Mouse (Mus musculus) heart, adult 2 months (tissue): Measurements from ENCODE around the gene Mon1b. TPM values are rescaled to one million over a fixed set of nuclear protein-coding genes. Genes with fewer than 3 reads are reported as not detected.

Source experiments
- DNase-seq, 2 experiments: peaks; one replicate each; pipeline ENCODE4 v3.0.0; 2021
- H3K27ac ChIP-seq: fragments of 200-600 bp; 2 replicates; pipeline ENCODE4 v1.8.1; 2022
- H3K27me3 ChIP-seq: fragments of 200-500 bp; 2 replicates; pipeline ENCODE4 v1.6.1; 2012; ENCODE audit warnings: mild to moderate bottlenecking, low read length, inconsistent platforms, mixed read lengths; ENCODE audit not compliant: control insufficient read depth, insufficient read depth
- H3K36me3 ChIP-seq: fragments of 200-500 bp; 2 replicates; pipeline ENCODE4 v1.6.1; 2012; ENCODE audit warnings: low read length, inconsistent platforms; ENCODE audit not compliant: control insufficient read depth, insufficient read depth
- H3K4me1 ChIP-seq: fragments of 200-500 bp; 2 replicates; pipeline ENCODE4 v1.6.1; 2011; ENCODE audit warnings: low read length; ENCODE audit not compliant: control insufficient read depth, insufficient read depth
- H3K4me3 ChIP-seq: fragments of 200-600 bp; 2 replicates; pipeline ENCODE4 v1.8.1; 2022
- H3K79me2 ChIP-seq: fragments of 200-500 bp; replicated peaks from 2 replicates; pipeline ENCODE4 v1.6.1; 2012; ENCODE audit warnings: mild to moderate bottlenecking, inconsistent platforms, low read length, moderate library complexity, mixed read lengths; ENCODE audit not compliant: control insufficient read depth, insufficient read depth
- H3K9ac ChIP-seq: fragments of 200-500 bp; 2 replicates; pipeline ENCODE4 v1.6.1; 2012; ENCODE audit warnings: low read depth, mild to moderate bottlenecking, control low read depth, inconsistent platforms, low read length, mixed read lengths
- CTCF ChIP-seq: fragments of 200-600 bp; IDR thresholded peaks from 2 replicates; pipeline ENCODE4 v1.8.1; 2022; ENCODE audit warnings: antibody characterized with exemption, mild to moderate bottlenecking, moderate library complexity
- EP300 ChIP-seq: fragments of 200-500 bp; IDR thresholded peaks from 2 replicates; pipeline ENCODE4 v1.6.1; 2011; ENCODE audit warnings: low read depth, low read length, control low read depth; ENCODE audit not compliant: insufficient read depth
- POLR2A ChIP-seq: fragments of 200-500 bp; IDR thresholded peaks from 2 replicates; pipeline ENCODE4 v1.6.1; 2011; ENCODE audit warnings: mild to moderate bottlenecking, low read depth, low read length, control low read depth; ENCODE audit not compliant: insufficient read depth
- WGBS: fragments of 180-500 bp; shearing (Covaris S2); methylation state at CpG from one replicate; pipeline ENCODE4 v1.1.7; 2018; 5-methylcytosine and 5-hydroxymethylcytosine counted together
- intact Hi-C: fragments of 180-260 bp; cut with DNase I; formaldehyde crosslinking; loops from one replicate; pipeline ENCODE4 v1.15.1; 2025
- polyA plus RNA-seq: library from polyadenylated mRNA; depleted of rRNA; stranded (reverse); fragments of >200 nt; gene quantifications from 2 replicates; pipeline ENCODE4 v1.2.3, GENCODE M21; 2012
- total RNA-seq, 2 experiments: library from RNA; stranded (reverse); gene quantifications; 2 replicates each; pipeline ENCODE4 v1.2.3; 2021

The Mon1b gene
- total and polyA plus RNA-seq, 3 experiments, result 3.3 to 6.6 (median 6.2) TPM

DNA sequence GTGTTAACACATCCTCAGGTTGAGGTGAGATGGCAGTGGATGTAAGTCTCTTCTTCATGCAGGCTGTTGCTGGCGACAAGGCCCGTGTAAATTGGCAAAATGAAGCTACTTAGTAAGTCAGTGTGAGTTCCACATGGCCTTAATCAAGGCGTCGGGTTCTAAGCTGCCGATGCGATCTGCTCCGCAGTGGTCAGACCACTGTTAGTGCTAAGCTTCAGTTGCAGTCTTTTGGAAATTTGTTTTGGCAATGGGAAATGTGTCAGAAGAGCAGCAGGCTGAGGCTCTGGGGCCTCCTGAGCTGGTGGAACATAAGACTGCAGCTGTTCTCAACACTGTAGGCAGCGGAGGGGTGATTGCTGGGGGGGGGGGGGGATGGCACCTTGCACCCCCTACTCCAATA lies 30.6 kb downstream of the Mon1b start:
- no peaks in the 10 kb centered on the region for H3K4me1 ChIP-seq
- DNase-seq, result no peak
- no peak overlapping the region for H3K27ac ChIP-seq
- WGBS, result 70% methylated on average over 8 of the region's 8 CpGs
- TF ChIP-seq EP300, result no peak
- no peak for TF ChIP-seq POLR2A
- no peak for TF ChIP-seq CTCF
- no peaks in the 10 kb centered on the region for H3K79me2 ChIP-seq
- H3K27me3 ChIP-seq, result no peaks in the 10 kb centered on the region
- intact Hi-C loops, result loop anchor here (2.0 to 10.0 kb wide), 4 partner anchors 189 to 769 kb away; partner anchors contain the start of gene Wwox
- H3K36me3 ChIP-seq, result no peaks in the 10 kb centered on the region
- H3K9ac ChIP-seq, result no peak overlapping the region
- H3K4me3 ChIP-seq, result no peak overlapping the region

GRCm38 (mm10) chr8:113666714-113667432 lies 31.5 kb downstream of the Mon1b start:
- no peaks in the 10 kb centered on the region for H3K79me2 ChIP-seq
- no peaks in the 10 kb centered on the region for H3K36me3 ChIP-seq
- no peak overlapping the region for H3K4me3 ChIP-seq
- H3K9ac ChIP-seq, result no peak overlapping the region
- no peak for DNase-seq
- no peak for TF ChIP-seq CTCF
- no peak for TF ChIP-seq EP300
- TF ChIP-seq POLR2A, result no peak
- H3K4me1 ChIP-seq, result no peaks in the 10 kb centered on the region
- no peak overlapping the region for H3K27ac ChIP-seq
- intact Hi-C loops, result loop anchor here (10.0 kb wide), 2 partner anchors 188 to 768 kb away; partner anchors contain the start of gene Wwox
- no peaks in the 10 kb centered on the region for H3K27me3 ChIP-seq
- WGBS, result 69% methylated on average over 16 of the region's 16 CpGs

DNA sequence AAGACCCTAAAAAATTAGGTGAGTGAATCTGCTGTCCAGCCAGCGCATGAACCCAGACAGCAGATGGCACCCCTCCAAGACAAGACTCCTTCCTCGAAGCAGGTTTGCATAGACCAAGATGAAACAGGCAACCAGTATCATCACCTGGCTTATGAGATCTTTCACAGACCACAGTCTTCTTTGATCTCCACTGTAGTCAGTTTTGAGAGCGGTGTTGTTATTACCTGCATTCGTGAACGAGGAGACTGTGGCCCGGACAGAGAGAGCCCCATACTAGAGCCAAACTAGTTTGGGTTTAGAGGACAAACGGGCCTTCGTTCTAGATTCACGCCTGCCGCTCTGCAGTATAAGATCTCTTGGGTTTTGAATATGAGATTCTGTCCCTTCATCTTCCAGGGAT lies 34.5 kb downstream of the Mon1b start:
- Histone ChIP-seq H3K9ac (no peak overlapping the region), H3K27ac (no peak overlapping the region), H3K79me2 (no peaks in the 10 kb centered on the region), H3K36me3 (no peaks in the 10 kb centered on the region), H3K4me3 (no peak overlapping the region), H3K4me1 (no peaks in the 10 kb centered on the region), H3K27me3 (no peaks in the 10 kb centered on the region)
- intact Hi-C loops, result loop anchor here (10.0 kb wide), 2 partner anchors 185 to 765 kb away; partner anchors contain the start of gene Wwox
- TF ChIP-seq CTCF, result no peak
- no peak for TF ChIP-seq EP300
- TF ChIP-seq POLR2A, result no peak
- no peak for DNase-seq
- WGBS, result 73% methylated on average over 10 of the region's 10 CpGs

- WGBS, result 69% methylated on average over 11 of the region's 11 CpGs
- intact Hi-C loops, result no loop called here
- TF ChIP-seq CTCF (no peak), EP300 (no peak), POLR2A (no peak)
- H3K4me3 ChIP-seq, result no peak overlapping the region
- no peak for DNase-seq
- H3K9ac ChIP-seq, result no peak overlapping the region
- no peaks in the 10 kb centered on the region for H3K79me2 ChIP-seq
- H3K27me3 ChIP-seq, result no peaks in the 10 kb centered on the region
- H3K36me3 ChIP-seq, result no peaks in the 10 kb centered on the region
- H3K4me1 ChIP-seq, result no peaks in the 10 kb centered on the region
- no peak overlapping the region for H3K27ac ChIP-seq
Measured at GRCm38 (mm10) chr8:113672599-113673255, 37.3 kb downstream of the Mon1b start.

GRCm38 (mm10) chr8:113673300-113673699 lies 37.9 kb downstream of the Mon1b start:
- Histone ChIP-seq H3K27me3 (no peaks in the 10 kb centered on the region), H3K4me1 (no peaks in the 10 kb centered on the region), H3K36me3 (no peaks in the 10 kb centered on the region), H3K79me2 (no peaks in the 10 kb centered on the region), H3K4me3 (no peak overlapping the region), H3K9ac (no peak overlapping the region), H3K27ac (no peak overlapping the region)
- TF ChIP-seq CTCF (no peak), EP300 (no peak), POLR2A (no peak)
- WGBS, result 70% methylated on average over 3 of the region's 3 CpGs
- DNase-seq, result no peak
- intact Hi-C loops, result no loop called here

- no peak for DNase-seq
- no peaks in the 10 kb centered on the region for H3K4me1 ChIP-seq
- no peak overlapping the region for H3K27ac ChIP-seq
- 50% methylated on average over 3 of the region's 3 CpGs for WGBS
- H3K9ac ChIP-seq, result no peak overlapping the region
- no peaks in the 10 kb centered on the region for H3K27me3 ChIP-seq
- no peaks in the 10 kb centered on the region for H3K79me2 ChIP-seq
- no peak overlapping the region for H3K4me3 ChIP-seq
- intact Hi-C loops, result no loop called here
- no peaks in the 10 kb centered on the region for H3K36me3 ChIP-seq
- TF ChIP-seq CTCF, result no peak
- no peak for TF ChIP-seq POLR2A
- TF ChIP-seq EP300, result no peak
Measured at GRCm38 (mm10) chr8:113674611-113675010, 39.2 kb downstream of the Mon1b start.
